Mouse (Mus musculus) midbrain, embryonic 12.5 days (tissue): Measurements from ENCODE around the gene Cdk17. TPM values are rescaled to one million over a fixed set of nuclear protein-coding genes. Genes with fewer than 3 reads are reported as not detected.

Source experiments
- ATAC-seq: fragments of 200-750 bp; cut with Nextera tagmentation; 2 replicates; pipeline ENCODE4 v1.8.0; 2017; ENCODE audit warnings: low read depth, moderate TSS enrichment, moderate library complexity; ENCODE audit not compliant: low FRiP score
- H3K27ac ChIP-seq: fragments of 300-500 bp; sonication (generic); replicated peaks from 2 replicates; pipeline ENCODE4 v1.5.1; 2016; ENCODE audit warnings: mild to moderate bottlenecking
- H3K27me3 ChIP-seq: fragments of 300-500 bp; sonication (generic); 2 replicates; pipeline ENCODE4 v1.6.1; 2016; ENCODE audit warnings: mild to moderate bottlenecking
- H3K36me3 ChIP-seq: fragments of 300-500 bp; sonication (generic); 2 replicates; pipeline ENCODE4 v1.6.1; 2016
- H3K4me1 ChIP-seq: fragments of 300-500 bp; sonication (generic); 2 replicates; pipeline ENCODE4 v1.6.1; 2016
- H3K4me2 ChIP-seq: fragments of 300-500 bp; sonication (generic); replicated peaks from 2 replicates; pipeline ENCODE4 v1.6.1; 2016; ENCODE audit warnings: mild to moderate bottlenecking, moderate library complexity
- H3K4me3 ChIP-seq: fragments of 300-500 bp; sonication (generic); 2 replicates; pipeline ENCODE4 v1.5.1; 2016; ENCODE audit warnings: mild to moderate bottlenecking
- H3K9ac ChIP-seq: fragments of 300-500 bp; sonication (generic); replicated peaks from 2 replicates; pipeline ENCODE4 v1.6.1; 2016; ENCODE audit warnings: mild to moderate bottlenecking, moderate library complexity
- H3K9me3 ChIP-seq: fragments of 300-500 bp; sonication (generic); 2 replicates; pipeline ENCODE4 v1.6.1; 2016; ENCODE audit warnings: mild to moderate bottlenecking
- WGBS: fragments of 180-500 bp; shearing (Covaris S2); methylation state at CpG from one replicate; pipeline ENCODE4 v1.1.7; 2016; 5-methylcytosine and 5-hydroxymethylcytosine counted together
- polyA plus RNA-seq: library from polyadenylated mRNA; unstranded; fragments of >200 nt; fragmentation: Nextera tagmentation; extraction: Ambion mirVana; gene quantifications from 2 replicates; pipeline ENCODE4 v1.2.1, GENCODE M21; 2016

The Cdk17 gene
- polyA plus RNA-seq, 1 experiment from 2014 or later: 44.0 TPM

- Histone ChIP-seq H3K9me3 (no peaks in the 10 kb centered on the region), H3K27me3 (peaks cover 4% of the 10 kb centered on the region; the same call in 1 of the 2 replicates), H3K4me3 (no peak overlapping the region), H3K9ac (no peak overlapping the region), H3K27ac (no peak overlapping the region), H3K4me2 (no peak overlapping the region), H3K4me1 (peaks cover 28% of the 10 kb centered on the region), H3K36me3 (no peaks in the 10 kb centered on the region)
- ATAC-seq: no peak
- WGBS: 83% methylated on average over 14 of the region's 14 CpGs
These were observed 112.6 kb downstream of the Cdk17 start for GRCm38 (mm10) chr10:93272986-93273982.

- no peak for ATAC-seq
- Histone ChIP-seq H3K9ac (no peak overlapping the region), H3K27ac (no peak overlapping the region), H3K27me3 (peaks cover 4% of the 10 kb centered on the region; the same call in 1 of the 2 replicates), H3K36me3 (no peaks in the 10 kb centered on the region), H3K4me1 (peaks cover 28% of the 10 kb centered on the region), H3K4me3 (no peak overlapping the region), H3K9me3 (no peaks in the 10 kb centered on the region), H3K4me2 (no peak overlapping the region)
- 78% methylated on average over 2 of the region's 2 CpGs for WGBS
These were observed 113.6 kb downstream of the Cdk17 start for GRCm38 (mm10) chr10:93274277-93274696.

GRCm38 (mm10) chr10:93275212-93276136 lies 114.8 kb downstream of the Cdk17 start:
- Histone ChIP-seq H3K27me3 (peaks cover 4% of the 10 kb centered on the region; the same call in 1 of the 2 replicates), H3K9me3 (no peaks in the 10 kb centered on the region), H3K36me3 (no peaks in the 10 kb centered on the region), H3K4me3 (peak overlapping the region; percentile 37; the same call in 1 of the 2 replicates), H3K9ac (no peak overlapping the region), H3K4me1 (peaks cover 28% of the 10 kb centered on the region), H3K27ac (peak overlapping the region; percentile 60), H3K4me2 (peak overlapping the region; percentile 55)
- 35% methylated on average over 25 of the region's 25 CpGs for WGBS
- ATAC-seq: peak; percentile 75

GRCm38 (mm10) chr10:93276349-93276763 lies 115.7 kb downstream of the Cdk17 start:
- H3K4me1 ChIP-seq: peaks cover 28% of the 10 kb centered on the region
- peak overlapping the region; percentile 34 for H3K9ac ChIP-seq
- peak overlapping the region; percentile 60 for H3K27ac ChIP-seq
- H3K27me3 ChIP-seq: peaks cover 4% of the 10 kb centered on the region; the same call in 1 of the 2 replicates
- peak; percentile 63 for ATAC-seq
- no peaks in the 10 kb centered on the region for H3K9me3 ChIP-seq
- peak overlapping the region; percentile 37 for H3K4me3 ChIP-seq
- WGBS: 2% methylated on average over 16 of the region's 16 CpGs
- H3K36me3 ChIP-seq: no peaks in the 10 kb centered on the region
- peak overlapping the region; percentile 55 for H3K4me2 ChIP-seq

GRCm38 (mm10) chr10:93276857-93277256 lies 116.2 kb downstream of the Cdk17 start:
- H3K4me3 ChIP-seq: peak overlapping the region; percentile 37
- H3K36me3 ChIP-seq: no peaks in the 10 kb centered on the region
- H3K4me1 ChIP-seq: peaks cover 28% of the 10 kb centered on the region
- H3K4me2 ChIP-seq: peak overlapping the region; percentile 55
- H3K27ac ChIP-seq: peak overlapping the region; percentile 60
- no peaks in the 10 kb centered on the region for H3K9me3 ChIP-seq
- H3K27me3 ChIP-seq: peaks cover 4% of the 10 kb centered on the region; the same call in 1 of the 2 replicates
- ATAC-seq: no peak
- WGBS: 57% methylated on average over 9 of the region's 9 CpGs
- H3K9ac ChIP-seq: peak overlapping the region; percentile 34; the same call in 1 of the 2 replicates

- no peak overlapping the region for H3K9ac ChIP-seq
- WGBS: 78% methylated on average over 8 of the region's 8 CpGs
- no peaks in the 10 kb centered on the region for H3K36me3 ChIP-seq
- ATAC-seq: no peak
- H3K27me3 ChIP-seq: peaks cover 4% of the 10 kb centered on the region; the same call in 1 of the 2 replicates
- H3K9me3 ChIP-seq: no peaks in the 10 kb centered on the region
- H3K4me3 ChIP-seq: no peak overlapping the region
- H3K4me2 ChIP-seq: no peak overlapping the region
- H3K4me1 ChIP-seq: peaks cover 32% of the 10 kb centered on the region
- H3K27ac ChIP-seq: no peak overlapping the region
These were observed 117.7 kb downstream of the Cdk17 start for GRCm38 (mm10) chr10:93278361-93278760.

- no peak overlapping the region for H3K4me2 ChIP-seq
- 92% methylated on average over 9 of the region's 9 CpGs for WGBS
- no peak overlapping the region for H3K9ac ChIP-seq
- peaks cover 32% of the 10 kb centered on the region for H3K4me1 ChIP-seq
- H3K4me3 ChIP-seq: no peak overlapping the region
- H3K27ac ChIP-seq: no peak overlapping the region
- H3K9me3 ChIP-seq: no peaks in the 10 kb centered on the region
- peaks cover 4% of the 10 kb centered on the region; the same call in 1 of the 2 replicates for H3K27me3 ChIP-seq
- H3K36me3 ChIP-seq: no peaks in the 10 kb centered on the region
- no peak for ATAC-seq
These were observed 118.4 kb downstream of the Cdk17 start for GRCm38 (mm10) chr10:93279062-93279461.

GRCm38 (mm10) chr10:93280586-93280985 lies 119.9 kb downstream of the Cdk17 start:
- Histone ChIP-seq H3K27me3 (peaks cover 4% of the 10 kb centered on the region; the same call in 1 of the 2 replicates), H3K4me2 (no peak overlapping the region), H3K27ac (no peak overlapping the region), H3K9me3 (no peaks in the 10 kb centered on the region), H3K4me3 (no peak overlapping the region), H3K9ac (no peak overlapping the region), H3K4me1 (peaks cover 23% of the 10 kb centered on the region), H3K36me3 (no peaks in the 10 kb centered on the region)
- 83% methylated on average over 12 of the region's 12 CpGs for WGBS
- no peak for ATAC-seq

GRCm38 (mm10) chr10:93281092-93281491 lies 120.4 kb downstream of the Cdk17 start:
- Histone ChIP-seq H3K36me3 (no peaks in the 10 kb centered on the region), H3K9me3 (no peaks in the 10 kb centered on the region), H3K9ac (no peak overlapping the region), H3K27me3 (peaks cover 4% of the 10 kb centered on the region; the same call in 1 of the 2 replicates), H3K4me2 (no peak overlapping the region), H3K4me3 (no peak overlapping the region), H3K4me1 (peaks cover 18% of the 10 kb centered on the region), H3K27ac (no peak overlapping the region)
- no peak for ATAC-seq
- 72% methylated on average over 7 of the region's 7 CpGs for WGBS

GRCm38 (mm10) chr10:93282526-93282964 lies 121.9 kb downstream of the Cdk17 start:
- Histone ChIP-seq H3K4me2 (no peak overlapping the region), H3K4me1 (peaks cover 4% of the 10 kb centered on the region; the same call in 1 of the 2 replicates), H3K27ac (no peak overlapping the region; the same call in 1 of the 2 replicates), H3K36me3 (no peaks in the 10 kb centered on the region), H3K4me3 (no peak overlapping the region), H3K9ac (no peak overlapping the region), H3K27me3 (no peaks in the 10 kb centered on the region), H3K9me3 (no peaks in the 10 kb centered on the region)
- WGBS: 48% methylated on average over 12 of the region's 12 CpGs
- ATAC-seq: 0 out of 2 replicates have a peak, but pooled peaks have one; percentile 23

GRCm38 (mm10) chr10:93283258-93283657 lies 122.6 kb downstream of the Cdk17 start:
- Histone ChIP-seq H3K36me3 (no peaks in the 10 kb centered on the region), H3K27ac (no peak overlapping the region), H3K4me3 (no peak overlapping the region), H3K9me3 (no peaks in the 10 kb centered on the region), H3K4me2 (no peak overlapping the region), H3K27me3 (no peaks in the 10 kb centered on the region), H3K4me1 (peaks cover 4% of the 10 kb centered on the region; the same call in 1 of the 2 replicates), H3K9ac (no peak overlapping the region)
- ATAC-seq: no peak
- 72% methylated on average over 4 of the region's 4 CpGs for WGBS
